Mouse (Mus musculus) midbrain, embryonic 11.5 days (tissue): ENCODE measurements around the gene Psmb1. TPM values are rescaled to one million over a fixed set of nuclear protein-coding genes. Genes with fewer than 3 reads are reported as not detected.

ENCODE experiments used
- ATAC-seq: fragments of 200-750 bp; cut with Nextera tagmentation; 2 replicates; pipeline ENCODE4 v1.8.0; 2017; ENCODE audit warnings: moderate TSS enrichment, moderate library complexity; ENCODE audit not compliant: low FRiP score
- DNase-seq: peaks from one replicate; pipeline ENCODE4 v3.0.0; 2015; ENCODE audit warnings: low spot score; ENCODE audit errors: missing footprints
- H3K27ac ChIP-seq: fragments of 300-500 bp; sonication (generic); 2 replicates; pipeline ENCODE4 v1.5.1; 2014; ENCODE audit warnings: low read depth, low read length
- H3K27me3 ChIP-seq: fragments of 300-500 bp; sonication (generic); 2 replicates; pipeline ENCODE4 v1.6.1; 2014; ENCODE audit warnings: mild to moderate bottlenecking, low read length, moderate library complexity, mixed read lengths; ENCODE audit not compliant: control insufficient read depth, insufficient read depth
- H3K36me3 ChIP-seq: fragments of 300-500 bp; sonication (generic); 2 replicates; pipeline ENCODE4 v1.6.1; 2014; ENCODE audit warnings: mild to moderate bottlenecking, low read length, moderate library complexity, mixed read lengths; ENCODE audit not compliant: control insufficient read depth, insufficient read depth
- H3K4me1 ChIP-seq: fragments of 300-500 bp; sonication (generic); 2 replicates; pipeline ENCODE4 v1.6.1; 2014; ENCODE audit warnings: low read length; ENCODE audit not compliant: control insufficient read depth, insufficient read depth
- H3K4me2 ChIP-seq: fragments of 300-500 bp; sonication (generic); 2 replicates; pipeline ENCODE4 v1.6.1; 2014; ENCODE audit warnings: mild to moderate bottlenecking, moderate library complexity
- H3K4me3 ChIP-seq: fragments of 300-500 bp; sonication (generic); 2 replicates; pipeline ENCODE4 v1.5.1; 2014; ENCODE audit warnings: low read depth, low read length
- H3K9ac ChIP-seq: fragments of 300-500 bp; sonication (generic); 2 replicates; pipeline ENCODE4 v1.6.1; 2014; ENCODE audit warnings: low read length
- H3K9me3 ChIP-seq: fragments of 300-500 bp; sonication (generic); 2 replicates; pipeline ENCODE4 v1.6.1; 2016; ENCODE audit warnings: low read length; ENCODE audit not compliant: control insufficient read depth
- WGBS: fragments of 180-500 bp; shearing (Covaris S2); extraction: QIAGEN DNeasy Blood & Tissue Kit; methylation state at CpG from one replicate; pipeline ENCODE4 v1.1.7; 2014; 5-methylcytosine and 5-hydroxymethylcytosine counted together
- polyA plus RNA-seq: library from polyadenylated mRNA; unstranded; fragments of >200 nt; fragmentation: Nextera tagmentation; extraction: Ambion mirVana; gene quantifications from 2 replicates; pipeline ENCODE4 v1.2.1, GENCODE M21; 2014

Psmb1 gene
- polyA plus RNA-seq, 1 experiment from 2014 or later = 278 TPM

GRCm38 (mm10) chr17:15527811-15528136 is 28.2 kb upstream of the Psmb1 start:
- WGBS = 60% methylated on average over 3 of the region's 3 CpGs
- peak; percentile 62 for DNase-seq
- H3K36me3 ChIP-seq = 0 out of 2 replicates have a peak, but pooled peaks cover 2% of the 10 kb centered on the region
- H3K9ac ChIP-seq = peak overlapping the region; percentile 86
- H3K4me2 ChIP-seq = peak overlapping the region; percentile 61
- no peaks in the 10 kb centered on the region for H3K9me3 ChIP-seq
- no peak for ATAC-seq
- H3K27ac ChIP-seq = no peak overlapping the region
- no peaks in the 10 kb centered on the region for H3K27me3 ChIP-seq
- peaks cover 5% of the 10 kb centered on the region; the same call in 1 of the 2 replicates for H3K4me1 ChIP-seq
- peak overlapping the region; percentile 78 for H3K4me3 ChIP-seq

GRCm38 (mm10) chr17:15526986-15527810 is 27.6 kb upstream of the Psmb1 start, which contains the start of gene Pdcd2:
TSS of gene Pdcd2 (minus strand) at chr17:15527301.
- peak; percentile 98 for DNase-seq
- peaks cover 2% of the 10 kb centered on the region; the same call in 1 of the 2 replicates for H3K36me3 ChIP-seq
- H3K9ac ChIP-seq = peak within 1 kb of the TSS; percentile 86
- no peaks in the 10 kb centered on the region for H3K9me3 ChIP-seq
- peak; percentile 99 for ATAC-seq
- H3K27me3 ChIP-seq = no peaks in the 10 kb centered on the region
- WGBS = 2% methylated on average over 52 of the region's 55 CpGs
- peak within 1 kb of the TSS; percentile 61 for H3K4me2 ChIP-seq
- H3K27ac ChIP-seq = peak within 1 kb of the TSS; percentile 55; the same call in 1 of the 2 replicates
- H3K4me1 ChIP-seq = peaks cover 5% of the 10 kb centered on the region; the same call in 1 of the 2 replicates
- peak within 1 kb of the TSS; percentile 78 for H3K4me3 ChIP-seq

GRCm38 (mm10) chr17:15526304-15526703 is 26.8 kb upstream of the Psmb1 start:
- Histone ChIP-seq H3K36me3 (peaks cover 2% of the 10 kb centered on the region; the same call in 1 of the 2 replicates), H3K4me2 (peak overlapping the region; percentile 61), H3K9ac (peak overlapping the region; percentile 86), H3K4me3 (peak overlapping the region; percentile 78), H3K27ac (no peak overlapping the region), H3K9me3 (no peaks in the 10 kb centered on the region), H3K27me3 (no peaks in the 10 kb centered on the region), H3K4me1 (peaks cover 5% of the 10 kb centered on the region; the same call in 1 of the 2 replicates)
- WGBS = 20% methylated on average over 10 of the region's 10 CpGs
- ATAC-seq (no peak), DNase-seq (peak; percentile 83)

GRCm38 (mm10) chr17:15518766-15519165 is 19.2 kb upstream of the Psmb1 start:
- Histone ChIP-seq H3K4me2 (no peak overlapping the region), H3K27ac (no peak overlapping the region), H3K4me3 (no peak overlapping the region), H3K9ac (no peak overlapping the region), H3K4me1 (no peaks in the 10 kb centered on the region), H3K27me3 (no peaks in the 10 kb centered on the region), H3K36me3 (peaks cover 24% of the 10 kb centered on the region), H3K9me3 (no peaks in the 10 kb centered on the region)
- DNase-seq (no peak), ATAC-seq (no peak)
- WGBS = 97% methylated on average over 1 of the region's 1 CpGs

GRCm38 (mm10) chr17:15518186-15518585 is 18.6 kb upstream of the Psmb1 start:
- ATAC-seq (no peak), DNase-seq (no peak)
- Histone ChIP-seq H3K4me1 (no peaks in the 10 kb centered on the region), H3K4me2 (no peak overlapping the region), H3K27me3 (no peaks in the 10 kb centered on the region), H3K27ac (no peak overlapping the region), H3K9me3 (no peaks in the 10 kb centered on the region), H3K9ac (no peak overlapping the region), H3K4me3 (no peak overlapping the region), H3K36me3 (peaks cover 28% of the 10 kb centered on the region)
- WGBS = 93% methylated on average over 5 of the region's 5 CpGs

- Histone ChIP-seq H3K9ac (no peak overlapping the region), H3K4me1 (no peaks in the 10 kb centered on the region), H3K27me3 (no peaks in the 10 kb centered on the region), H3K4me3 (no peak overlapping the region), H3K9me3 (no peaks in the 10 kb centered on the region), H3K4me2 (no peak overlapping the region), H3K36me3 (peaks cover 28% of the 10 kb centered on the region), H3K27ac (no peak overlapping the region)
- ATAC-seq (no peak), DNase-seq (no peak)
- 85% methylated on average over 5 of the region's 5 CpGs for WGBS
Observed at GRCm38 (mm10) chr17:15517776-15518175, 18.2 kb upstream of the Psmb1 start.

GRCm38 (mm10) chr17:15510694-15511093 is 11.1 kb upstream of the Psmb1 start:
- Histone ChIP-seq H3K27me3 (no peaks in the 10 kb centered on the region), H3K27ac (no peak overlapping the region), H3K9ac (no peak overlapping the region), H3K4me2 (no peak overlapping the region), H3K4me1 (no peaks in the 10 kb centered on the region), H3K9me3 (no peaks in the 10 kb centered on the region; the same call in 1 of the 2 replicates), H3K36me3 (peaks cover 48% of the 10 kb centered on the region), H3K4me3 (no peak overlapping the region)
- ATAC-seq (no peak), DNase-seq (no peak)
- 81% methylated on average over 2 of the region's 2 CpGs for WGBS

GRCm38 (mm10) chr17:15498753-15499113 is 818 bp downstream of the Psmb1 start:
- Histone ChIP-seq H3K9ac (peak overlapping the region; percentile 17; the same call in 1 of the 2 replicates), H3K27me3 (no peaks in the 10 kb centered on the region), H3K27ac (no peak overlapping the region), H3K4me1 (peaks cover 15% of the 10 kb centered on the region), H3K4me2 (peak overlapping the region; percentile 92), H3K4me3 (peak overlapping the region; percentile 73), H3K36me3 (no peaks in the 10 kb centered on the region; the same call in 1 of the 2 replicates), H3K9me3 (no peaks in the 10 kb centered on the region)
- no peak for DNase-seq
- ATAC-seq = no peak
- WGBS = 46% methylated on average over 7 of the region's 7 CpGs
